Mouse (Mus musculus) lung, embryonic 14.5 days (tissue): ENCODE results near the gene Akr1a1. TPM values are rescaled to one million over a fixed set of nuclear protein-coding genes. Genes with fewer than 3 reads are reported as not detected.
"Not testable (repeated sequence)": the region's sequence is repeated elsewhere in the genome, so short reads cannot be mapped to it uniquely, and the experiment has no call there.

ENCODE experiments used
- ATAC-seq: fragments of 200-750 bp; cut with Nextera tagmentation; 2 replicates; pipeline ENCODE4 v1.8.0; 2017; ENCODE audit warnings: mild to moderate bottlenecking, moderate TSS enrichment, moderate library complexity; ENCODE audit not compliant: insufficient read depth
- DNase-seq: peaks from one replicate; pipeline ENCODE4 v3.0.0-alpha.2; 2015
- H3K27ac ChIP-seq: fragments of 300-500 bp; sonication (generic); 2 replicates; pipeline ENCODE4 v1.5.1; 2014; ENCODE audit warnings: low read depth, mild to moderate bottlenecking, moderate library complexity
- H3K27me3 ChIP-seq: fragments of 300-500 bp; sonication (generic); 2 replicates; pipeline ENCODE4 v1.6.1; 2014; ENCODE audit warnings: low read length, control low read depth; ENCODE audit not compliant: insufficient read depth
- H3K36me3 ChIP-seq: fragments of 300-500 bp; sonication (generic); 2 replicates; pipeline ENCODE4 v1.6.1; 2014; ENCODE audit warnings: control low read depth; ENCODE audit not compliant: insufficient read depth
- H3K4me1 ChIP-seq: fragments of 300-500 bp; sonication (generic); 2 replicates; pipeline ENCODE4 v1.6.1; 2014; ENCODE audit warnings: antibody characterized with exemption, control low read depth; ENCODE audit not compliant: insufficient read depth
- H3K4me2 ChIP-seq: fragments of 300-500 bp; sonication (generic); 2 replicates; pipeline ENCODE4 v1.6.1; 2014; ENCODE audit warnings: mild to moderate bottlenecking
- H3K4me3 ChIP-seq: fragments of 300-500 bp; sonication (generic); 2 replicates; pipeline ENCODE4 v1.5.1; 2014; ENCODE audit warnings: low read depth, low read length
- H3K9ac ChIP-seq: fragments of 300-500 bp; sonication (generic); 2 replicates; pipeline ENCODE4 v1.6.1; 2014
- H3K9me3 ChIP-seq: fragments of 300-500 bp; sonication (generic); 2 replicates; pipeline ENCODE4 v1.6.1; 2016; ENCODE audit warnings: low read depth, low read length, control low read depth
- CTCF ChIP-seq: IDR thresholded peaks from 2 replicates; pipeline ENCODE4 v1.5.1; 2016; ENCODE audit warnings: antibody characterized with exemption, low read depth
- WGBS: fragments of 180-500 bp; shearing (Covaris S2); extraction: QIAGEN DNeasy Blood & Tissue Kit; methylation state at CpG from one replicate; pipeline ENCODE4 v1.1.7; 2014; 5-methylcytosine and 5-hydroxymethylcytosine counted together
- polyA plus RNA-seq: library from polyadenylated mRNA; unstranded; fragments of >200 nt; fragmentation: Nextera tagmentation; extraction: Ambion mirVana; gene quantifications from 2 replicates; pipeline ENCODE4 v1.2.1, GENCODE M21; 2014

The Akr1a1 gene
- polyA plus RNA-seq, 1 experiment from 2014 or later, result 759 TPM

- ATAC-seq, result peak; percentile 96
- peaks cover 4% of the 10 kb centered on the region; the same call in 1 of the 2 replicates for H3K4me1 ChIP-seq
- peak; percentile 94 for TF ChIP-seq CTCF
- WGBS, result 0% methylated on average over 56 of the region's 56 CpGs
- no peaks in the 10 kb centered on the region for H3K9me3 ChIP-seq
- peak within 1 kb of the TSS; percentile 53 for H3K4me3 ChIP-seq
- H3K27me3 ChIP-seq, result no peaks in the 10 kb centered on the region
- peaks cover 30% of the 10 kb centered on the region for H3K36me3 ChIP-seq
- H3K27ac ChIP-seq, result peak within 1 kb of the TSS; percentile 97
- peak; percentile 94 for DNase-seq
- H3K4me2 ChIP-seq, result peak within 1 kb of the TSS; percentile 84
- H3K9ac ChIP-seq, result peak within 1 kb of the TSS; percentile 77
These were observed 34.1 kb upstream of the Akr1a1 start, which contains the start of gene Prdx1 for GRCm38 (mm10) chr4:116685402-116686061. Gene Prdx1 (plus strand): TSS chr4:116685544.

- Histone ChIP-seq H3K4me3 (peak overlapping the region; percentile 53; the same call in 1 of the 2 replicates), H3K4me1 (peaks cover 4% of the 10 kb centered on the region; the same call in 1 of the 2 replicates), H3K27ac (peak overlapping the region; percentile 97), H3K27me3 (no peaks in the 10 kb centered on the region), H3K9me3 (no peaks in the 10 kb centered on the region), H3K4me2 (peak overlapping the region; percentile 84), H3K36me3 (peaks cover 21% of the 10 kb centered on the region), H3K9ac (peak overlapping the region; percentile 77)
- no peak for DNase-seq
- WGBS, result 69% methylated on average over 2 of the region's 2 CpGs
- ATAC-seq, result no peak
- no peak for TF ChIP-seq CTCF
These were observed 33.2 kb upstream of the Akr1a1 start for GRCm38 (mm10) chr4:116684665-116685064.

- H3K4me2 ChIP-seq, result no peak overlapping the region
- no peak overlapping the region for H3K27ac ChIP-seq
- WGBS, result 73% methylated on average over 4 of the region's 4 CpGs
- H3K4me3 ChIP-seq, result no peak overlapping the region
- ATAC-seq, result no peak
- H3K36me3 ChIP-seq, result peaks cover 14% of the 10 kb centered on the region
- H3K9me3 ChIP-seq, result no peaks in the 10 kb centered on the region
- no peak overlapping the region for H3K9ac ChIP-seq
- no peaks in the 10 kb centered on the region for H3K27me3 ChIP-seq
- peaks cover 4% of the 10 kb centered on the region; the same call in 1 of the 2 replicates for H3K4me1 ChIP-seq
- TF ChIP-seq CTCF, result no peak
- DNase-seq, result no peak
These were observed 32.5 kb upstream of the Akr1a1 start for GRCm38 (mm10) chr4:116683957-116684356.

DNA sequence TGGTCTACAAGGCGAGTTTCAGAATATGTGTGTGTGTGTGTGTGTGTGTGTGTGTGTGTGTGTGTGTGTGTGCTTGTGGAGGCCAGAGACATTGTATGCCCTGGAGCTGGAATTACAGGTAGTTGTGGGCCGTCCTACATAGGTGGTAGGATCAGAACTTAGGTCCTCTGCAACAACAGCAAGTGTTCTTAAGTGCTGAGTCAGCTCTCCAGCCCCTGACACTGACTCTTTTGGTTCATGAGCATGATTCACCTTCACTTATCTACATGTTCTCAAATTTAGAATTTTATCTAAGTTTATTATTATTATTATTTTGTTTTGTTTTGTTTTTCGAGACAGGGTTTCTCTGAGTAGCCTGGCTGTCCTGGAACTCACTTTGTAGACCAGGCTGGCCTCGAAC lies 29.0 kb upstream of the Akr1a1 start:
- H3K4me2 ChIP-seq, H3K9me3 ChIP-seq, ATAC-seq, H3K27ac ChIP-seq, H3K4me1 ChIP-seq, H3K36me3 ChIP-seq, H3K4me3 ChIP-seq, H3K27me3 ChIP-seq, H3K9ac ChIP-seq, DNase-seq: not testable (repeated sequence)
- WGBS, result 83% methylated on average over 4 of the region's 4 CpGs

DNA sequence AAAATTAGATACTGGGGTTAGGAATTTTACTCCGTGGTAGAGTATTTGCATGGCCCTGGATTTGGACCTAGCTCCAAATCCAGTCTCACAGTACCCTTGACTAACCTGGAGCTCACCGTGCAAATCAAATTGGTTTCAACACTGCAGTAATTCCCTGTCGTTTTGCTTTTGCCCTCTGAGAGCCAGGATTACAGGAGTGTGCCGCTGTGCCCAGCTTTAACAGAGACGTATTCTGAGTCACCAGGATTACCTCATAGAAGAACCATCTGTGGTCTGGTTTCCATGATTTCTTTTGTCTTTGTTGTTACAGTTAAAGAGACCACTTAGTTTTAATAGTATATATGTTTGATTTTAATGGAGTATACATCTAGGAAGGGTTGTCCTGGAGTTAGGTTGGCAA lies 27.7 kb upstream of the Akr1a1 start:
- H3K4me2 ChIP-seq, result no peak overlapping the region
- DNase-seq (no peak), ATAC-seq (no peak)
- TF ChIP-seq CTCF, result no peak
- H3K36me3 ChIP-seq, result no peaks in the 10 kb centered on the region
- no peaks in the 10 kb centered on the region for H3K27me3 ChIP-seq
- H3K27ac ChIP-seq, result no peak overlapping the region
- WGBS, result 73% methylated on average over 5 of the region's 5 CpGs
- H3K4me3 ChIP-seq, result no peak overlapping the region
- H3K9me3 ChIP-seq, result no peaks in the 10 kb centered on the region
- no peak overlapping the region for H3K9ac ChIP-seq
- H3K4me1 ChIP-seq, result no peaks in the 10 kb centered on the region

- Histone ChIP-seq H3K9ac (no peak overlapping the region), H3K9me3 (no peaks in the 10 kb centered on the region), H3K27me3 (no peaks in the 10 kb centered on the region), H3K36me3 (no peaks in the 10 kb centered on the region), H3K4me2 (no peak overlapping the region), H3K4me3 (no peak overlapping the region), H3K4me1 (no peaks in the 10 kb centered on the region), H3K27ac (no peak overlapping the region)
- TF ChIP-seq CTCF, result no peak
- DNase-seq (no peak), ATAC-seq (no peak)
- WGBS, result 69% methylated on average over 1 of the region's 1 CpGs
These were observed 26.3 kb upstream of the Akr1a1 start for GRCm38 (mm10) chr4:116677808-116678207.

DNA sequence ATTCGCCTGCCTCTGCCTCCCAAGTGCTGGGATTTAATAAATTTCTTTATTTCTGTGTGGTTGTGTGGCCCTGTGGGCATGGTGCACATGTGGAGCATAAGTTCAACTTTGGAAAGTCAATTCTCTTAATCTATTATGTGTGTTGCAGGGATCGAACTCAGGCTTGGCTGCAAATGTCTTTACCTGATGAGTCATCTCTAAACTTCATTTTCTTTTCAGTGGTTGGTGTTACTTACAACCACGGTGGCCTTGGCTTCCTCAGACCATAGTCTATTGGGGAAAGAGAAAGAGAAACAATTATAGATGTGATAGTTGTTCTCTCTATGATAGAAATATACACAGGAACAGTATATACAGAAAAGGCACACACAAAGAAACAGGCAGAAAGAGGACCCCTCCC lies 24.5 kb upstream of the Akr1a1 start:
- no peak for TF ChIP-seq CTCF
- 79% methylated on average over 3 of the region's 3 CpGs for WGBS
- no peak overlapping the region for H3K9ac ChIP-seq

DNA sequence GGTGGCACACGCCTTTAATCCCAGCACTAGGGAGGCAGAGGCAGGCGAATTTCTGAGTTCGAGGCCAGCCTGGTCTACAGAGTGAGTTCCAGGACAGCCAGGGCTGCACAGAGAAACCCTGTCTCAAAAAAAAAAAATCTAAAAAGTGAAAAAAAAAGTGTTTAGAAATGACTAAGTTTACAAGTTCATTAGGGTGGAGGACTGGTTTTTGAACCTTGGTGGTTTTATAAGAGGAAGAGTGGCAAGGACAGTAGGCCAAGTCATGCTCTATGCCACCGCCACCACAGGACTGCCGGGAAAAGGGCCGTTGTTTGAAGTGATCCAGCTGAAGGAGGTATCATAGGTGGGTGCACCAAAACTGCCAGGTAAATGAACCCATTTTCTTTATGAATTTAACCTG lies 23.3 kb upstream of the Akr1a1 start:
- WGBS, result 85% methylated on average over 6 of the region's 6 CpGs

More for the DNA sequence above, 24.5 kb upstream of the Akr1a1 start:
- Histone ChIP-seq H3K4me1 (no peaks in the 10 kb centered on the region), H3K27ac (no peak overlapping the region), H3K4me3 (no peak overlapping the region), H3K4me2 (no peak overlapping the region), H3K27me3 (no peaks in the 10 kb centered on the region), H3K36me3 (no peaks in the 10 kb centered on the region), H3K9me3 (no peaks in the 10 kb centered on the region)
- ATAC-seq (no peak), DNase-seq (no peak)

More for the DNA sequence above, 23.3 kb upstream of the Akr1a1 start:
- not testable (repeated sequence) for H3K4me2 ChIP-seq, ATAC-seq, H3K27me3 ChIP-seq, DNase-seq, H3K36me3 ChIP-seq, H3K27ac ChIP-seq, H3K4me3 ChIP-seq, H3K4me1 ChIP-seq, H3K9me3 ChIP-seq, H3K9ac ChIP-seq
